Mouse (Mus musculus): ENCODE measurements at regions not wholly inside any gene's neighbourhood (a gene's known extent, or its start where the extent isn't known, plus 50 kb on each side); places are given as distances from the start of the nearest gene placed in this dataset.

DNA sequence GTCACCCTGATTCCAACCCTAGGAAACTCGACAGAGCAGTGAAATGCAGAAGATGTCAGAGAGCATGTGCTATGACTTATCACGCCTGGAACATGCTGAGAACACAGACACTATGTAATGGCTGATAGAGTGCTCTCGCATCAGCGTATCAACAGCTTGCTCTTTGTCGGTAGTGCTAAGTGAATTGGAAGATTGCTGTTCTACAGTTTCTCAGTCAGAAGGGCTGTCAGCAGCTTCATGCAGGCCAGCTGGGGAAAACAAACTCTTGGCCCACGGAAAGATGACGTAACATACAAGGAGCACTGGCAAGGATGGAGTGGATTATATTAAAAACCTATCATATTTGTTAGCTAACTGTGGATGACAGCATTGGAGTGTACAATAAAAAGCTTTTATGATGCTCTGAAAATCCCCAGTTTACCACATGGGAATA, 624.6 kb upstream of the Fam241a start:
- H3K9me3 ChIP-seq (replicated peaks; ENCODE audit: low read length): peaks cover 24% of the 10 kb centered on the region
- no peaks in the 10 kb centered on the region for H3K4me1 ChIP-seq (ENCODE audit: control insufficient read depth in 1 of 2, insufficient read depth in 2 of 2)
- H3K4me3 ChIP-seq (replicated peaks in 1 of 3; ENCODE audit: low read depth in 2 of 3, low read length in 2 of 3, poor library complexity in 1 of 3): no peak overlapping the region
- DNase-seq (ENCODE audit: extremely low read depth): no peak
- no peak overlapping the region for H3K4me2 ChIP-seq (ENCODE audit: insufficient read depth, low read depth, poor library complexity, severe bottlenecking)
- H3K79me2 ChIP-seq (replicated peaks; ENCODE audit: control insufficient read depth, extremely low read depth, insufficient read depth, poor library complexity, severe bottlenecking): no peaks in the 10 kb centered on the region
- dilution Hi-C loops (cut with MboI; ENCODE audit: extremely low pct_ligation_motif_present, extremely low pct_unique_long_range_greater_than_20kb, low sequenced_read_pairs): no loop called here
- in situ Hi-C loops (cut with MboI; ENCODE audit: low pct_ligation_motif_present, low pct_unique_long_range_greater_than_20kb, low sequenced_read_pairs): no loop called here
- H3K9ac ChIP-seq (ENCODE audit: insufficient read depth, low read depth): no peak overlapping the region
- H3K36me3 ChIP-seq (replicated peaks in 1 of 2; ENCODE audit: control insufficient read depth in 1 of 2, insufficient read depth in 1 of 2, low read length in 1 of 2): no peaks in the 10 kb centered on the region
- no peak for TF ChIP-seq ZNF384 (IDR thresholded peaks at IDR 0.05; ENCODE audit: low read depth, low read length)
- TF ChIP-seq JUND (conservative IDR thresholded peaks at IDR 0.05; ENCODE audit: low read depth, low read length): no peak
- no peak for TF ChIP-seq MEF2A (IDR thresholded peaks at IDR 0.05; ENCODE audit: borderline replicate concordance, low read depth, low read length)
- no peak for TF ChIP-seq ZC3H11A (IDR thresholded peaks at IDR 0.05; ENCODE audit: low read depth, low read length)
- TF ChIP-seq CTCF (conservative IDR thresholded peaks at IDR 0.05 in 1 of 2, IDR thresholded peaks at IDR 0.05 in 1 of 2; ENCODE audit: low read depth in 2 of 2, low read length in 2 of 2): no peak
- no peak for TF ChIP-seq NRF1 (IDR thresholded peaks at IDR 0.05; ENCODE audit: low read depth, low read length)
- no peak for TF ChIP-seq UBTF (IDR thresholded peaks at IDR 0.05; ENCODE audit: low read depth, low read length)
- no peak for TF ChIP-seq CHD2 (IDR thresholded peaks at IDR 0.05; ENCODE audit: low read length)
- no peak overlapping the region for H3K27ac ChIP-seq (ENCODE audit: insufficient read depth, low read depth)
- no peaks in the 10 kb centered on the region for H3K27me3 ChIP-seq (replicated peaks)

DNA sequence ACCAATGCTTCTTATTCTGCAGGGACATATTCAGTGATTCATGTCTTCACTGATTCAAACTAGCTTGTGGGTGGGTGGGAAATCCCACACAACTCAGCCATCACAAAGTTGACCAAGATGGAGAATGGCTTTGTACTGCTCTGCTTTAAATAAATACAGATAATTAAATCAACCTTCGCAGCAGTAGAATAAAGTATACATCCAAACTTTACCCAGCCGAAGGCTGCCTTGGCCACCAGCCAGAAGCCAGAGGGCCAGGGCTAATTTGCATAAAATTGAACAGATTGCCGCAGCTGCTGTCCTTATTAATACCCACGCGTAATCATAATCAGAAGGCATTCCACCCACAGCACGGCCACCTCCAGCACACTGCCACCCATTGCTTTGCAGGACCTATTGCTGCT, 623.8 kb upstream of the Fam241a start:
- dilution Hi-C loops (cut with MboI; ENCODE audit: extremely low pct_ligation_motif_present, extremely low pct_unique_long_range_greater_than_20kb, low sequenced_read_pairs): no loop called here
- in situ Hi-C loops (cut with MboI; ENCODE audit: low pct_ligation_motif_present, low pct_unique_long_range_greater_than_20kb, low sequenced_read_pairs): no loop called here
- no peaks in the 10 kb centered on the region for H3K36me3 ChIP-seq (replicated peaks in 1 of 2; ENCODE audit: control insufficient read depth in 1 of 2, insufficient read depth in 1 of 2, low read length in 1 of 2)
- H3K4me3 ChIP-seq (replicated peaks in 1 of 3; ENCODE audit: low read depth in 2 of 3, low read length in 2 of 3, poor library complexity in 1 of 3): no peak overlapping the region
- no peaks in the 10 kb centered on the region for H3K79me2 ChIP-seq (replicated peaks; ENCODE audit: control insufficient read depth, extremely low read depth, insufficient read depth, poor library complexity, severe bottlenecking)
- peaks cover 31% of the 10 kb centered on the region for H3K9me3 ChIP-seq (replicated peaks; ENCODE audit: low read length)
- no peak overlapping the region for H3K9ac ChIP-seq (ENCODE audit: insufficient read depth, low read depth)
- H3K4me1 ChIP-seq (ENCODE audit: control insufficient read depth in 1 of 2, insufficient read depth in 2 of 2): no peaks in the 10 kb centered on the region
- no peak overlapping the region for H3K4me2 ChIP-seq (ENCODE audit: insufficient read depth, low read depth, poor library complexity, severe bottlenecking)
- H3K27ac ChIP-seq (ENCODE audit: insufficient read depth, low read depth): no peak overlapping the region
- DNase-seq (ENCODE audit: extremely low read depth): no peak
- TF ChIP-seq NRF1 (IDR thresholded peaks at IDR 0.05; ENCODE audit: low read depth, low read length): no peak
- TF ChIP-seq MYC (IDR thresholded peaks at IDR 0.05; ENCODE audit: low read depth, low read length): no peak
- TF ChIP-seq E2F4 (IDR thresholded peaks at IDR 0.05; ENCODE audit: insufficient replicate concordance, low read depth, low read length): no peak
- no peak for TF ChIP-seq NELFE (IDR thresholded peaks at IDR 0.05; ENCODE audit: low read depth, low read length)
- no peak for TF ChIP-seq RAD21 (IDR thresholded peaks at IDR 0.05; ENCODE audit: low read depth, low read length)
- no peak for TF ChIP-seq SIN3A (IDR thresholded peaks at IDR 0.05; ENCODE audit: low read length)
- no peak for TF ChIP-seq CTCF (conservative IDR thresholded peaks at IDR 0.05 in 1 of 2, IDR thresholded peaks at IDR 0.05 in 1 of 2; ENCODE audit: low read depth in 2 of 2, low read length in 2 of 2)
- TF ChIP-seq MAFK (IDR thresholded peaks at IDR 0.05; ENCODE audit: insufficient replicate concordance, low read length): no peak
- TF ChIP-seq TCF12 (IDR thresholded peaks at IDR 0.05; ENCODE audit: low read depth, low read length): no peak
- no peak for TF ChIP-seq SMC3 (IDR thresholded peaks at IDR 0.05; ENCODE audit: low read depth, low read length)
- H3K27me3 ChIP-seq (replicated peaks): no peaks in the 10 kb centered on the region
